Mouse (Mus musculus) layer of hippocampus, postnatal 36 days (tissue): ENCODE data around the gene Map3k7cl. TPM values are rescaled to one million over a fixed set of nuclear protein-coding genes. Genes with fewer than 3 reads are reported as not detected.

Source experiments
- DNase-seq, 2 experiments: peaks; one replicate each; pipeline ENCODE4 v3.0.0; 2022
- total RNA-seq, 2 experiments: library from RNA; stranded (reverse); gene quantifications; 2 replicates each; pipeline ENCODE4 v1.2.3; 2021

Map3k7cl gene
- total RNA-seq, 2 experiments from 2014 or later = 0.27 to 0.83 TPM

- DNase-seq = no peak
Measured at GRCm38 (mm10) chr16:87642234-87642633, 89.1 kb downstream of the Map3k7cl start.

- DNase-seq = no peak
Measured at GRCm38 (mm10) chr16:87644111-87644770, 91.1 kb downstream of the Map3k7cl start.

Other genes with a start within 250 kb of the Map3k7cl start
- gene N6amt1, start 199.1 kb upstream of the Map3k7cl start, total RNA-seq = 10 to 100 TPM; 18.9 to 20.0 TPM
- 10 to 100 TPM; 46.9 to 50.0 TPM for gene Ltn1, start 120.7 kb upstream of the Map3k7cl start, total RNA-seq
- 10 to 100 TPM in 1 of 2 experiments, 1 to 10 TPM in 1; 9.1 to 10.3 TPM for gene Rwdd2b, start 112.8 kb upstream of the Map3k7cl start, total RNA-seq
- 10 to 100 TPM; 42.0 to 47.6 TPM for gene Usp16, start 98.6 kb upstream of the Map3k7cl start, total RNA-seq
- 100 to 1,000 TPM; 171 to 186 TPM for gene Cct8, start 57.5 kb upstream of the Map3k7cl start, total RNA-seq
- 10 to 100 TPM; 11.7 to 12.7 TPM for gene Bach1, start 145.6 kb downstream of the Map3k7cl start, total RNA-seq